Mouse (Mus musculus): ENCODE measurements around the gene Blmh.
"Not testable (repeated sequence)": the region's sequence is repeated elsewhere in the genome, so short reads cannot be mapped to it uniquely, and the experiment has no call there.

Blmh gene

GRCm38 (mm10) chr11:76916539-76917229, 7.9 kb upstream of the Blmh start:
- DNase-seq (ENCODE audit: low read depth, low spot score) = no peak

DNA sequence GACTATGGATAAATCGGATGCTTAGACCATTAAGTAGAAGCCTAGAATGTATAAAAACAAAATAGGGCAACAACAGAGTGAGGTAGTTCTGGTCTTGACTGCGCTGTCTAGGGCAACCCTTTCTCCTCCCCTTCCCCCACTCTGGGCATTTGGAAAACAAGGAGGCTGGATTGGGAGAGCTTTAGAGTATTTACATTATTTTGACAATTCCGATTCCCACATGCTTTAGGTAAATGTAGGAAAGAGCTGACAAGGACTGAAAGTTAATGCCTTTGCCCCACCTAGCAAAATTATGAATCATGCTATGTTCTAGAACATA, 7.4 kb upstream of the Blmh start:
- no peak for DNase-seq (ENCODE audit: low read depth, low spot score)

DNA sequence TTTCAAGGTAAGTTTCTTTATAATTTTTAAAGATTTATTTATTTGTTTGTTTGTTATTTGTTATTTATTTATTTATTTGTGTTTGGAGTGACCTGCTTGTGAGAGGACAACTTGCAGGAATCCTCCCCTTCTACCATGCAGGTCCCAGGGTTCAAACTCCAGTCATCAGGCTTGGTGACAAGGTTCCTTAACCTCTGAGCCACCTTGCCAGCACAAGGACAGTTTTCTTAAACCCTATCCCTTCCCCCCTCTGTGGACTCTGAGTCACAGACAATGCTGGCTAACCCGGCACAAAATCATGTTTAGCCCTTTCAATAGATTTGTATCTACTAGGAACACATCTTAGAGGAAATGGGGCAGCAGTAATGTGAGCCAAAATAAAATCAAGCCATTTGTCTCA, 4.0 kb upstream of the Blmh start:
- DNase-seq (ENCODE audit: low read depth, low spot score) = no peak

DNA sequence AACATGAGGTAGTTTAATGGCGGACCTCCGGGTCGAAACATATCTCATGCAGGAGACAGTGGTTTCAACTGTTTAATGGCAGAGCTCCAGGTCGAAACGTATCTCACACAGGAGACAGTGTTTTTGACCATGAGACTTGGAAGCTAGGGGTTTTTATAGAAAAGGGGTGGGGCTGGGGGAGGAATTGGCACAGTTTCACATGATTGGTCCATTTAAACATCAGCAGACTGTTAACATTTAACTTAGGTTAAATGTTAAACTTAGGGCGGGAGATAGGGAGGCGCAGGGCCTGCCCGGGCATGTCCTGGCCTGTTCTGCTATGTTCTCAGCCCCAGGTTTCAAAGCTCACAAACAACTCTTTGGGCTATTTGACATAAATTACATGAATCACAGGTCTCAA, 4.0 kb downstream of the Blmh start:
- not testable (repeated sequence) for DNase-seq (ENCODE audit: low read depth, low spot score)

DNA sequence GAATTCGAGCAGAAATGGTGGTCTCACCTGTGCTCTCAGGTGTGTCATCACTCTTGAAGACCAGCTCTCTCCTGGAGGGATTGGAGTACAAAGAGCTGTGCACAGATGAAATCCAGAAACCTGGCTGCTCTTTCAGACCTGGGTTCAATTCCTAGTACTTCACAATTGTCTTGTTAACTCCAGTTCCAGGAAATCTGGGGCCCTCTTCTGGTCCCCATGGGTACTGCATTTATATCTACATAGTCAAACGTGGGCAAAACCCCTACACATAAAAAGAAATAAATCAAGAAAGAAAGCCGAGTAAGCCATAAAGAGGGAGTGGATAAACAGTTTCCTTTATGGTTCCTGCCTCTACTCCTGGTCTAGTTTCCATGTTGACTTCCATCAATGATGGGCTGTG, 8.6 kb downstream of the Blmh start:
- no peak for DNase-seq (ENCODE audit: low read depth, low spot score)

DNA sequence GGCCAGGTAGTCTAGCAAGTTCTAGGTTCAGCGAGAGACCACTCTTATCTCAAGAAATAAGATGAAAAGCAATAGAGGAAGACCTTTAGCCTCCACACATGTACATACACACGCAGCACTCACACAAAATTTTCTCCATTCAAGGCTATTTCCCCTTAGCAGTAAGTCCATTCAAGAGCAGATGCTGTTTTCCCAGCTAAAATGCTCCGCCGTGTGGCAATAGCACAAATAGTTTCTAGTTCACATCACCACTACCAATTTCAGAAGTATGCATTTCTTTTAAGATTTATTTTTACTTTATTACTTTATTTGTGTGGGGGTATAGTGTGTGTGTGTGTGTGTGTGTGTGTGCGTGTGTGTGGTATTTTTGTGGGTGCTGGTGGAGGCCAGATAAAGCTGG, 12.0 kb downstream of the Blmh start:
- DNase-seq (ENCODE audit: low read depth, low spot score) = no peak

- no peak for DNase-seq (ENCODE audit: low read depth, low spot score)
Measured at GRCm38 (mm10) chr11:76944839-76945238, 20.2 kb downstream of the Blmh start.

DNA sequence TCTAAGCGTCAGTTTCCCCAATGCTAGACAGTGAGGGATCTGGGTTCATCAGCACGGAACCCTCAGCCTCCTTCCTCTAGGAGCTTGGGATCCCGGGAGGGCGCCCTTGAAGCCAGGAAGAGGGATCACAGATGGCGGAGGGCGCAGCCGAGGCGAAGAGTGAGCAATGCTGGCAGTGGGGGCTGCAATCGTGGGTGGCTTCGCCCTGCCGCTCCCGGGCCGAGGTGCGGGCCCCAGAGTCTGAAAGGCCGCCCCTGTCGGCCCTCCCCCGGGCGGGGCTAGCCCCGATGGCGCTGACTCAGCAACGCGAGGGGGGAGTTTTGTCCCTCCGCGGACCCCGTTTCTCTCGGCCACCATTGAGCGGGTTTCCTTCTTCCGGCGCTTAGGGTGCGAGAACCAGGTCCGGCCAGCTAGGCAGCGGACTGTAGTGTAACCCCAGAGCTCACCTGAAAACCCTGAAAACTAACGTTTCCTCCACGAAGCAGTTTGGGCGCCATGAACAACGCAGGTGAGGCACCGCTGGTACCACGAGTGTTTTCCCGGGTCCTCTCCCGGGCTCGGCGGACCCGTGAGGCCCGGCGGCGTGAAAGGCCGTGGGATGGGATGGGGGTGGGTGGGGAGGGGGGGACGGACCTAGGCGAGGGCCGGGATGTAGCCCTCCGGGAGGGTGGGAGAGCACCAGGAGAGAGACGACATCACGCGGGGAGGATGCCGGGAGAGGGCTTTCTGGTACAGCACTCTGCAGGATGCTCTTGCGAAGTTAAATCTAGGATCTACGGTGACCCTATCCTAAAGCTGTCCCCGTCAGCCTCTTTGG, 21.0 kb downstream of the Blmh start:
- peak; percentile 85 for DNase-seq (ENCODE audit: low read depth, low spot score)

DNA sequence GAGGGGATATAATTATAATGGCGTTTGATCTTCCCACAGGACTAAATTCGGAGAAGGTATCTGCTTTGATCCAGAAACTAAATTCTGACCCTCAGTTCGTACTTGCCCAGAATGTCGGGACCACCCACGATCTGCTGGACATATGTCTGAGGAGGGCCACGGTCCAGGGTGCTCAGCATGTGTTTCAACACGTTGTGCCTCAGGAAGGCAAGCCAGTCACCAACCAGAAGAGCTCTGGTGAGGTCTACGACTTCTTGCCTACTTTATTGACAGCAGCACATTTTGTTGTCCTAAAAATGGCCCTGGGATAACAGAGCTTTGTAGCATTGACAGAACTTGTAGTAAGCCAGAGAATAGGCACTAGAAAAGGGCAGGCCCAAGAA, 21.6 kb downstream of the Blmh start:
- peak; percentile 7 for DNase-seq (ENCODE audit: low read depth, low spot score)

- no peak for DNase-seq (ENCODE audit: low read depth, low spot score)
Measured at GRCm38 (mm10) chr11:76953536-76953935, 28.9 kb downstream of the Blmh start.

GRCm38 (mm10) chr11:76965703-76966102, 41.1 kb downstream of the Blmh start:
- DNase-seq (ENCODE audit: low read depth, low spot score) = no peak

GRCm38 (mm10) chr11:76970328-76970727, 45.7 kb downstream of the Blmh start:
- DNase-seq (ENCODE audit: low read depth, low spot score) = no peak

DNA sequence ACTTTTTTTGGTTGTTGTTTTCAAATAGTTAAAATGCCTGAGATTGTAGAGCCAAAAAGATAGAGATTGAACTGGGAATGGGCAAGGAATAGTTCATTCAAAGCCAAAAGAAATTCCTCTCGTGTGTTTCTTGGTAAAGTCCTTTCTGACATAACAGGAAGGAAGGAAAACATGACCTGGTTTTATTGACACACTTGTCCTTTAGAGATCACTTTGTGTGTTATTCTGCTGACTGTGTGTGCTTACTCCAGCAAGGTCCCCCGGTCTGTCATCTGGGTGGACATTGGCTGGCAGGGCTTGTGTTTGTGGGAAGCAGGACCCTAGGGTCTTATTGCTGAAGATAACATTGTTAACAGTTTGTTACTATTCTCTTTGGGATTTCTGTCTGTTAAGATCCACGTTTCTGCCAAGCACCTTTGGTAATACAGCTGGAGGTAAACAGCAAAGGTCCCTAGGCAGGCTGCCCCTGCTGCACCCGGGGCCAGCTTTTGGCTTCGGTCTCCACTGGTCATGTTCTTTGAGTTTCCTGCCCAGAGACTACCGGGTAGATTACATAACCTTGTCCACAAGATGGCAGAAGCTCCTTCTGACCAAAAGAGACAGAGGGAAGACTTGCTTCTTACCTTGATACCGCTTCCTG, 50.2 kb downstream of the Blmh start:
- DNase-seq (ENCODE audit: low read depth, low spot score) = no peak

DNA sequence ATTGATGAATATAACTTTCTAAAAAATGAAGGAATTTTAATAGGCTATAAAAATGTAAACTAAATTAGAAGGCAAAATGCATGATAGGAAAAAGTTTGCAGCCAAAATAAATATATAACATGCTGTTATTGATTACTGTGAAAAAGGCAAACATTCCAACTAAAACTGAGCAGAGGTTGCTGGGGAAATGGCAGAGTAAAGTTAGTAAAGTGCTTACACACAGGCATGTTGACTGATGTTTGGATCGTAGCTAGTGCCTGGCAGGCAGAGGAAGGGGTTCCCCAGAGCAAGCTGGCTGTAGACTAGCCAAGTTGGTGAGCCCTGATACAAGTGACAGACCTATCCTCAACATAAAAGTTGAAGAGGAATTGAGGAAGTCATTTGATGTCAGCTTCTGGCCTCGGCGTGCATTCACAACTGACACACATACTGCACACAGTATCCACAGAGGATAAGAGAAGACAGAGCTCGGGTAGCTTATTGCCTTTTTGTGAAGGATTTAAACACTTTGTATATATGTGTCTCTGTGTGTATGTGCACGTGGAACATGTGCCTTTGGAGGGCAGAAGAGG, 57.0 kb downstream of the Blmh start:
- no peak for DNase-seq (ENCODE audit: low read depth, low spot score)

- no peak for DNase-seq (ENCODE audit: low read depth, low spot score)
Measured at GRCm38 (mm10) chr11:76982415-76982814, 57.8 kb downstream of the Blmh start.

DNA sequence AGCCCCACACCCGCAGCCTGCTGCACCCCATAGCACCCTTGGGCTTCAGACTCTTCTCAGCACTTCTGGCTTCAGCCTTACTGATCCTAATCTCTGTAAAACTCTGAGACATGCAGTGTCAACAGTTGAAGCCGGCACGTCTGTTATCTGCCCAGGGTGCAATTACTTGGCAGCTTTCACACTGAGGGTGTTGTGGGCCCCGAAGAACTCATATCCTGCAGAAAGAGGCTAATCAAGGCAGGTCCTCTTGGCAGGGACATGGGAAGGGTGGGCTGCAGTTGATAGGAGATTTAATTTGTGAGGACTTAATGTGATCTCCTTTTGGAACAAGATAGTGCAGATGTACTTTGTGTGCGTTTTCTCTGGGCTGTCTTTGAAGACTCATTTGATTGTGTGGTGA, 59.0 kb downstream of the Blmh start:
- no peak for DNase-seq (ENCODE audit: low read depth, low spot score)

DNA sequence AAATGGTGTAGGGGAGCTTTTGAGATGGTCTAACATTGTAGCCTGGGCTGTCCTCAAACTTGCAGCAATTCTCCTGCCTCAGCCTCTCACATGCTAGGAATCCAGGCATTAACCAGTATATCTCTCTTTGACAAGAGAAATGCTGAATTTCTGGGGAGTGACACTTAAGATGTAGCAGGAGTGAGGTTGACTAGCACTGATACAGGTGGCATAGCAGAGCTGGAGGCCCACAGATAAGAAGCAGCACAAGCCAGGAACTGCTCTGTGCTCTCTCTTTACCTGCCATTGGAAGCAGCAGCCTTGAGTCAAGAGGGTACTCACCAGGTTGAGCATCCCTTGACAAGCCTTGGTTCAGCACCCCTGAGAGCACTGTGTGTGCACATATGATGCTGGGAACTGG, 59.6 kb downstream of the Blmh start:
- no peak for DNase-seq (ENCODE audit: low read depth, low spot score)

- DNase-seq (ENCODE audit: low read depth, low spot score) = no peak
Measured at GRCm38 (mm10) chr11:76990839-76991238, 66.2 kb downstream of the Blmh start.

- no peak for DNase-seq (ENCODE audit: low read depth, low spot score)
Measured at GRCm38 (mm10) chr11:76992886-76993285, 68.3 kb downstream of the Blmh start.

DNA sequence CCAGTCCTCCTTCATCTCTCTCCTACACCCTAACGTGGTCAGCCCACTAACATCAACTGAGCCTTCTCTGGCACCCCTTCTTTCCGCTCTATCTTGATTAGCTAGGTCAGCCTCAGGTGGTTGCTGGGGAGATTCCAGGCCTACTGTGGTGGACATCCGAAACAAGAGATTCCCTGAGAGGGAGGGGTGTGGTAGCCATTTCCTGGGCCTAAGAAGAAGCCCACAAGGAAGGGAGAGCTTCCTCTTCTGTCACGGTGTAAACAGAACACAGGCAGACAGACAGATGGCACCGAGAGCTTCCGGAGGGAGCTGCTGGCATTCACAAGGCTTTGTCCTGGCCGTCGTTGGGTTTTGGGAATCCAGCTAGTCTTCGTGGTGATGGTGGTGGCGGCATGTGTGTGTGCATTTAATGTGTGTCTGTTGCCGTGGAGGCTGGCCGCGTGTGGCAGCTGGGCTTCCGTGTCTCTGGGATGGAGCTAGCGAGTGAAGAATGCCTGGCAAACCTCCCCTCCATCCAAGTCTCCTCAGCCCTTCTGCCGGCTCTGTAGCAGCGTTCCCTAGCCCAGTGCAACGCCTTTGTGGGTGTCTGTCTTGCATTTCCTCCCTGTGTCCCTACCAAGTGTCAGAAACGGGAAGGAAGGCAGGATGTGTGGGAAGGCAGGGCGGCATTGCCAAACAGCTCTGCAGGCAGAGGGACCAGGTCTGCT, 71.5 kb downstream of the Blmh start:
- no peak for DNase-seq (ENCODE audit: low read depth, low spot score)

DNA sequence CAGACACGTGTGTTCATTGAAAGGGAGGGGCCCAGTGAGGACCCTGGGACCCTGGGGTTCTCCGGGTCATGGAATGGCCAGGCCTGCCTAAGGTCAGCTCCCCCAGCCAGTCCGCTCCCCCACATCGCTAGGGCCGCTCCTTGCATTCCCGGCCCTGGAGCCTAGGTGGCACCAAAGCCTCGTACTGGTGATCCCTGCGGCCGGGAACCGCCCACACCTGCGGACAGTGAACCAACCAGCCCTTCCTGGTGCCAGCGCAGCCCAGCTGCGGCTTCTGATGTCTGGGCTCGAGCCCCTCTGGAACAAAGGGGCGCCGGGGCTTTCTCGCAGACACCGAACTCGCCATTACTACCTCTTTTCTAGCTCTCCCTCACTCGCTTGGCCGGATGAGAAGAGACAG, 72.7 kb downstream of the Blmh start:
- peak; percentile 69 for DNase-seq (ENCODE audit: low read depth, low spot score)

All from embryo, embryonic 11.5 days (tissue).